Mouse (Mus musculus) MEL (cell line): ENCODE results near the gene Gabbr2. TPM values are rescaled to one million over a fixed set of nuclear protein-coding genes. Genes with fewer than 3 reads are reported as not detected.

Experiments used
- DNase-seq: peaks from one replicate; pipeline ENCODE4 v3.0.0; 2011; ENCODE audit warnings: low read depth, low spot score
- H3K27ac ChIP-seq: 2 replicates; pipeline ENCODE4 v1.5.1; 2012; ENCODE audit warnings: low read depth, mild to moderate bottlenecking, control low read depth, low read length, moderate library complexity; ENCODE audit not compliant: control insufficient read depth
- H3K27me3 ChIP-seq, 2 experiments: fragments of 150-350 bp in 1 of 2; sonication (generic) in 1 of 2; 2 replicates each; pipeline ENCODE4 v1.6.1; 2012; ENCODE audit warnings: low read length in 2 of 2, mild to moderate bottlenecking in 2 of 2, improper control_type of control experiment in 1 of 2, moderate library complexity in 1 of 2; ENCODE audit not compliant: insufficient read depth in 2 of 2, control insufficient read depth in 1 of 2
- H3K36me3 ChIP-seq, 2 experiments: 2 replicates each; pipeline ENCODE4 v1.6.1; 2012 to 2014; ENCODE audit warnings: low read length in 2 of 2, improper control_type of control experiment in 1 of 2, inconsistent platforms in 1 of 2, mild to moderate bottlenecking in 1 of 2; ENCODE audit not compliant: insufficient read depth in 2 of 2, control insufficient read depth in 1 of 2
- H3K4me1 ChIP-seq, 2 experiments: fragments of 150-350 bp in 1 of 2; sonication (generic) in 1 of 2; 2 replicates each; pipeline ENCODE4 v1.6.1; 2012; ENCODE audit warnings: low read length in 2 of 2, improper control_type of control experiment in 1 of 2, mild to moderate bottlenecking in 1 of 2; ENCODE audit not compliant: insufficient read depth in 2 of 2, control insufficient read depth in 1 of 2
- H3K4me3 ChIP-seq, 2 experiments: fragments of 150-350 bp in 1 of 2; sonication (generic) in 1 of 2; 2 replicates each; pipeline ENCODE4 v1.5.1; 2012; ENCODE audit warnings: low read depth in 2 of 2, low read length in 2 of 2, mild to moderate bottlenecking in 2 of 2, moderate library complexity in 2 of 2, control low read depth in 1 of 2, improper control_type of control experiment in 1 of 2; ENCODE audit not compliant: control insufficient read depth in 1 of 2, insufficient read depth in 1 of 2
- H3K79me2 ChIP-seq: 2 replicates; pipeline ENCODE4 v1.6.1; 2012; ENCODE audit warnings: mild to moderate bottlenecking, low read length, moderate library complexity; ENCODE audit not compliant: control insufficient read depth, poor library complexity, insufficient read depth
- H3K9ac ChIP-seq: 2 replicates; pipeline ENCODE4 v1.6.1; 2012; ENCODE audit warnings: low read depth, mild to moderate bottlenecking, control low read depth, low read length, moderate library complexity; ENCODE audit not compliant: control insufficient read depth, poor library complexity, severe bottlenecking
- H3K9me3 ChIP-seq: fragments of 150-350 bp; sonication (generic); replicated peaks from 2 replicates; pipeline ENCODE4 v1.6.1; 2012; ENCODE audit warnings: mild to moderate bottlenecking, low read length, improper control_type of control experiment, moderate library complexity; ENCODE audit not compliant: insufficient read depth
- CHD2 ChIP-seq: IDR thresholded peaks from 2 replicates; pipeline ENCODE4 v1.6.1; 2011; ENCODE audit warnings: low read length, improper control_type of control experiment
- CTCF ChIP-seq, 3 experiments: IDR thresholded peaks in 2 of 3; conservative IDR thresholded peaks in 1 of 3; 2 replicates each; pipeline ENCODE4 v1.5.1; 2011 to 2012; ENCODE audit warnings: low read length in 3 of 3, low read depth in 2 of 3, mild to moderate bottlenecking in 2 of 3, improper control_type of control experiment in 1 of 3, inconsistent platforms in 1 of 3, mixed read lengths in 1 of 3, moderate library complexity in 1 of 3; ENCODE audit not compliant: control insufficient read depth in 1 of 3, insufficient read depth in 1 of 3, poor library complexity in 1 of 3, severe bottlenecking in 1 of 3
- E2F4 ChIP-seq: IDR thresholded peaks from 2 replicates; pipeline ENCODE4 v1.6.1; 2011; ENCODE audit warnings: low read depth, low read length, improper control_type of control experiment, borderline replicate concordance
- EP300 ChIP-seq, 2 experiments: IDR thresholded peaks; 2 replicates each; pipeline ENCODE4 v1.6.1; 2011; ENCODE audit warnings: improper control_type of control experiment in 2 of 2, low read length in 2 of 2, low read depth in 1 of 2, mild to moderate bottlenecking in 1 of 2
- ETS1 ChIP-seq: IDR thresholded peaks from 2 replicates; pipeline ENCODE4 v1.6.1; 2012; ENCODE audit warnings: low read depth, mild to moderate bottlenecking, inconsistent platforms, low read length, improper control_type of control experiment, moderate library complexity
- GABPA ChIP-seq: IDR thresholded peaks from 2 replicates; pipeline ENCODE4 v1.6.1; 2012; ENCODE audit warnings: low read depth, mild to moderate bottlenecking, inconsistent platforms, low read length, improper control_type of control experiment, moderate library complexity
- GATA1 ChIP-seq: IDR thresholded peaks from 2 replicates; pipeline ENCODE4 v1.6.1; 2011; ENCODE audit warnings: low read depth, low read length, improper control_type of control experiment
- HCFC1 ChIP-seq: IDR thresholded peaks from 2 replicates; pipeline ENCODE4 v1.6.1; 2012; ENCODE audit warnings: low read depth, mild to moderate bottlenecking, inconsistent platforms, low read length, improper control_type of control experiment, moderate library complexity
- JUND ChIP-seq: IDR thresholded peaks from 2 replicates; pipeline ENCODE4 v1.6.1; 2011; ENCODE audit warnings: low read depth, mild to moderate bottlenecking, improper control_type of control experiment, low read length
- MAFK ChIP-seq: IDR thresholded peaks from 2 replicates; pipeline ENCODE4 v1.6.1; 2011; ENCODE audit warnings: low read depth, mild to moderate bottlenecking, low read length, improper control_type of control experiment, borderline replicate concordance
- MAX ChIP-seq: IDR thresholded peaks from 2 replicates; pipeline ENCODE4 v1.6.1; 2011; ENCODE audit warnings: low read length, improper control_type of control experiment
- MEF2A ChIP-seq: IDR thresholded peaks from 2 replicates; pipeline ENCODE4 v1.6.1; 2014; ENCODE audit warnings: low read depth, mild to moderate bottlenecking, inconsistent platforms, low read length, improper control_type of control experiment; ENCODE audit not compliant: poor library complexity, insufficient replicate concordance, severe bottlenecking; ENCODE audit errors: extremely low read depth
- MYC ChIP-seq: IDR thresholded peaks from 2 replicates; pipeline ENCODE4 v1.6.1; 2011; ENCODE audit warnings: low read depth, mild to moderate bottlenecking, low read length, improper control_type of control experiment, moderate library complexity
- NELFE ChIP-seq: IDR thresholded peaks from 2 replicates; pipeline ENCODE4 v1.6.1; 2011; ENCODE audit warnings: low read depth, low read length, improper control_type of control experiment
- NRF1 ChIP-seq: IDR thresholded peaks from 2 replicates; pipeline ENCODE4 v1.6.1; 2014; ENCODE audit warnings: low read depth, mild to moderate bottlenecking, inconsistent platforms, low read length, improper control_type of control experiment, moderate library complexity; ENCODE audit not compliant: poor library complexity, insufficient read depth, severe bottlenecking
- POLR2AphosphoS2 ChIP-seq: IDR thresholded peaks from 2 replicates; pipeline ENCODE4 v1.6.1; 2011; ENCODE audit warnings: low read length, improper control_type of control experiment
- POLR2AphosphoS5 ChIP-seq: IDR thresholded peaks from 2 replicates; pipeline ENCODE4 v1.6.1; 2012; ENCODE audit warnings: low read depth, borderline replicate concordance, mild to moderate bottlenecking, inconsistent platforms, low read length, moderate library complexity, mixed read lengths
- RAD21 ChIP-seq: IDR thresholded peaks from 2 replicates; pipeline ENCODE4 v1.6.1; 2011; ENCODE audit warnings: mild to moderate bottlenecking, low read depth, low read length, improper control_type of control experiment
- SIN3A ChIP-seq: IDR thresholded peaks from 2 replicates; pipeline ENCODE4 v1.6.1; 2012; ENCODE audit warnings: low read length, improper control_type of control experiment, inconsistent platforms
- SMC3 ChIP-seq: IDR thresholded peaks from 2 replicates; pipeline ENCODE4 v1.6.1; 2011; ENCODE audit warnings: low read depth, low read length, improper control_type of control experiment
- TAL1 ChIP-seq: IDR thresholded peaks from 2 replicates; pipeline ENCODE4 v1.6.1; 2012; ENCODE audit warnings: mild to moderate bottlenecking, inconsistent platforms, low read length, moderate library complexity, mixed read lengths
- TCF12 ChIP-seq: IDR thresholded peaks from 2 replicates; pipeline ENCODE4 v1.6.1; 2014; ENCODE audit warnings: low read depth, mild to moderate bottlenecking, inconsistent platforms, low read length, improper control_type of control experiment, moderate library complexity
- USF1 ChIP-seq: IDR thresholded peaks from 2 replicates; pipeline ENCODE4 v1.6.1; 2014; ENCODE audit warnings: low read depth, mild to moderate bottlenecking, inconsistent platforms, low read length, improper control_type of control experiment, moderate library complexity
- USF2 ChIP-seq, 2 experiments: IDR thresholded peaks; 2 replicates each; pipeline ENCODE4 v1.6.1; 2011 to 2012; ENCODE audit warnings: improper control_type of control experiment in 2 of 2, low read length in 2 of 2, borderline replicate concordance in 1 of 2, inconsistent platforms in 1 of 2, low read depth in 1 of 2, mild to moderate bottlenecking in 1 of 2; ENCODE audit not compliant: insufficient read depth in 1 of 2
- ZC3H11A ChIP-seq: IDR thresholded peaks from 2 replicates; pipeline ENCODE4 v1.6.1; 2012; ENCODE audit warnings: low read depth, mild to moderate bottlenecking, inconsistent platforms, low read length, improper control_type of control experiment
- ZKSCAN1 ChIP-seq: IDR thresholded peaks from 2 replicates; pipeline ENCODE4 v1.6.1; 2012; ENCODE audit warnings: low read depth, mild to moderate bottlenecking, inconsistent platforms, low read length, improper control_type of control experiment, moderate library complexity
- ZMIZ1 ChIP-seq: IDR thresholded peaks from 2 replicates; pipeline ENCODE4 v1.6.1; 2012; ENCODE audit warnings: low read depth, mild to moderate bottlenecking, inconsistent platforms, low read length, improper control_type of control experiment, moderate library complexity
- polyA plus RNA-seq, 2 experiments: library from polyadenylated mRNA; stranded (reverse) in 1 of 2; unstranded in 1 of 2; fragments of >175 nt in 1 of 2; fragments of >200 nt in 1 of 2; gene quantifications; 2 replicates each; pipeline versions ENCODE4 v1.2.1 to v1.2.4; 2012; ENCODE audit warnings: low replicate concordance in 2 of 2, low read depth in 1 of 2; ENCODE audit not compliant: insufficient read length in 2 of 2, insufficient read depth in 1 of 2, missing spikeins in 1 of 2
- total RNA-seq: library from RNA; depleted of rRNA; stranded (reverse); fragments of 300-350 nt; gene quantifications from 2 replicates; pipeline ENCODE4 v1.2.3, GENCODE M21; 2012

The Gabbr2 gene
- total and polyA plus RNA-seq, 3 experiments = not detected

DNA sequence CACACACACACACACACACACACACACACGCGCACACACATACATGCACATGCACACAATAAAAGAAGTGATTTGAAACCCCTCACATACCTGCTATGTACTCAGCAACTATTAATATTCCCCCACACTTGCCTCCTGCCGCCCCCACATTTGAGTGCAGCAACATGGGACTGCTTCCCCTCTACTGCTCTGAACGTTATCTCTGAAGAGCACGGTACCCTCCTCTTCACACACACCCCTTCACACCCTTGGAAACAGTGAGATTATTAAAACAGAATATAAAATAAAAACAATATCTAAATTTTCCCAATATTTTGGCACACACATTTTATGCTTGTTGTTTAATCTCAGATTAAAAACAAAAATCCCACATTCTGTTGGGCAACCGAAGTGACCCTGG is 77.1 kb downstream of the Gabbr2 start:
- Histone ChIP-seq H3K9me3 (no peaks in the 10 kb centered on the region), H3K27ac (no peak overlapping the region), H3K4me1 (no peaks in the 10 kb centered on the region), H3K79me2 (no peaks in the 10 kb centered on the region), H3K27me3 (no peaks in the 10 kb centered on the region), H3K9ac (no peak overlapping the region), H3K4me3 (no peak overlapping the region), H3K36me3 (no peaks in the 10 kb centered on the region)
- no peak for DNase-seq
- TF ChIP-seq MAX = no peak
- no peak for TF ChIP-seq ZKSCAN1
- TF ChIP-seq MYC = no peak
- no peak for TF ChIP-seq NRF1
- no peak for TF ChIP-seq SMC3
- TF ChIP-seq GABPA = no peak
- TF ChIP-seq USF2 (IDR thresholded peaks at IDR 0.05; ENCODE audit: borderline replicate concordance in 1 of 2, insufficient read depth in 1 of 2, low read depth in 1 of 2, low read length in 2 of 2) = no peak
- no peak for TF ChIP-seq MAFK
- TF ChIP-seq HCFC1 = no peak
- TF ChIP-seq CTCF (IDR thresholded peaks at IDR 0.05 in 2 of 3, conservative IDR thresholded peaks at IDR 0.05 in 1 of 3; ENCODE audit: control insufficient read depth in 1 of 3, insufficient read depth in 1 of 3, low read depth in 2 of 3, low read length in 3 of 3, poor library complexity in 1 of 3, severe bottlenecking in 1 of 3) = no peak
- no peak for TF ChIP-seq MEF2A
- TF ChIP-seq POLR2AphosphoS5 = no peak
- TF ChIP-seq EP300 (IDR thresholded peaks at IDR 0.05; ENCODE audit: low read depth in 1 of 2, low read length in 2 of 2) = no peak
- TF ChIP-seq E2F4 = no peak
- TF ChIP-seq GATA1 = no peak
- TF ChIP-seq RAD21 = no peak
- TF ChIP-seq SIN3A = no peak
- TF ChIP-seq TAL1 = no peak

DNA sequence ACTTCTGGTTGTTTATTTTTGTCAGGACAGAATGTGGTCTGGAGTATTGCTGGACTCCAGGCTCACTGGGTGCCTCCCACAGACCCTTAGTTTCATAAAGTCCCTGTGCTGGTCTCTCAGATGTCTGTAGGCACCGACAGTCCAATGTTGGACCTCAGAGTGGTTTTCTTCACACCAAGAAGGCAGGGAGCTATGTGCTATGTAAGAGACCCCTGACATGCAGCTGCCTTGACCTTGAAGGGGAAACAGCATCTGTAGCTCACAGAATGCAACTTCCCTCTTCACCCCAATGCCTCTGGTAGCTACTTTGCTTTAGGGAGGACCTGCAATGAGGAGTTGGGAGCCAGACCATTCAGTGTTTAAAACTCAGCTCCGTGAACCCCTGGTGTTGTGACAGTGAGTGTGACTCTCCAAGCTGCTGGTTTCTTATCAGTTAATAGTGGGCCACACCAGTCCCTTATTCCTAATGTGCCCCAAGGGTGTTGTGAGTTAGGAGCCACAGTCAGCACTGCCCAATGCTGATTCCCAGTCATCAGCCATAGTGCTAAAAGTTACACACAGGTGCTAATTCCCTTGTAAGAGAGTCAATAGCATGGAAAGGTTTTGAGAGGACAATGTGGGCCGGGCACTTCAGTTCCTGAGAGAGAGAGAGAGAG is 85.5 kb downstream of the Gabbr2 start:
- no peaks in the 10 kb centered on the region for H3K36me3 ChIP-seq
- DNase-seq = no peak
- no peaks in the 10 kb centered on the region for H3K9me3 ChIP-seq
- no peaks in the 10 kb centered on the region for H3K79me2 ChIP-seq
- H3K4me1 ChIP-seq = no peaks in the 10 kb centered on the region
- H3K27me3 ChIP-seq = peaks cover 0 to 1% of the 10 kb centered on the region in 2 experiments; a peak in 1 of 4 replicates
- TF ChIP-seq MEF2A (no peak), MYC (no peak), MAX (no peak), ETS1 (no peak), JUND (no peak), ZKSCAN1 (no peak), ZMIZ1 (no peak), CHD2 (no peak), HCFC1 (no peak), TCF12 (no peak), POLR2AphosphoS2 (no peak), USF1 (no peak), USF2 (IDR thresholded peaks at IDR 0.05; ENCODE audit: borderline replicate concordance in 1 of 2, insufficient read depth in 1 of 2, low read depth in 1 of 2, low read length in 2 of 2) (no peak), NELFE (no peak), SMC3 (no peak), RAD21 (no peak), GATA1 (no peak), ZC3H11A (no peak)
- TF ChIP-seq, all 39 proteins: peak for 0
- Histone ChIP-seq H3K4me3 (no peak overlapping the region), H3K27ac (no peak overlapping the region), H3K9ac (no peak overlapping the region)
